Mouse (Mus musculus): ENCODE data around the gene Nsfl1c.

- TF ChIP-seq POLR2A (IDR thresholded peaks at IDR 0.05; ENCODE audit: low read depth, low read length) (no peak), CTCF (IDR thresholded peaks at IDR 0.05; ENCODE audit: extremely low read depth, insufficient read depth, insufficient read length, insufficient replicate concordance) (no peak)
These were observed 18.2 kb downstream of the Nsfl1c start for GRCm38 (mm10) chr2:151512199-151512598.

All from spleen, adult 2 months (tissue).